Mouse (Mus musculus) frontal cortex, adult 2 months (tissue): ENCODE measurements around the gene Uggt1. TPM values are rescaled to one million over a fixed set of nuclear protein-coding genes. Genes with fewer than 3 reads are reported as not detected.

Source experiments
- DNase-seq, 2 experiments: peaks; one replicate each; pipeline ENCODE4 v3.0.0; 2022; ENCODE audit warnings: low spot score in 1 of 2; ENCODE audit errors: extremely low spot score in 1 of 2
- polyA plus RNA-seq: library from polyadenylated mRNA; depleted of rRNA; stranded (reverse); fragments of >200 nt; gene quantifications from 2 replicates; pipeline ENCODE4 v1.2.3, GENCODE M21; 2012; rRNA removed

Gene Uggt1
- polyA plus RNA-seq: 23.4 and 25.2 TPM in 2 replicates

DNA sequence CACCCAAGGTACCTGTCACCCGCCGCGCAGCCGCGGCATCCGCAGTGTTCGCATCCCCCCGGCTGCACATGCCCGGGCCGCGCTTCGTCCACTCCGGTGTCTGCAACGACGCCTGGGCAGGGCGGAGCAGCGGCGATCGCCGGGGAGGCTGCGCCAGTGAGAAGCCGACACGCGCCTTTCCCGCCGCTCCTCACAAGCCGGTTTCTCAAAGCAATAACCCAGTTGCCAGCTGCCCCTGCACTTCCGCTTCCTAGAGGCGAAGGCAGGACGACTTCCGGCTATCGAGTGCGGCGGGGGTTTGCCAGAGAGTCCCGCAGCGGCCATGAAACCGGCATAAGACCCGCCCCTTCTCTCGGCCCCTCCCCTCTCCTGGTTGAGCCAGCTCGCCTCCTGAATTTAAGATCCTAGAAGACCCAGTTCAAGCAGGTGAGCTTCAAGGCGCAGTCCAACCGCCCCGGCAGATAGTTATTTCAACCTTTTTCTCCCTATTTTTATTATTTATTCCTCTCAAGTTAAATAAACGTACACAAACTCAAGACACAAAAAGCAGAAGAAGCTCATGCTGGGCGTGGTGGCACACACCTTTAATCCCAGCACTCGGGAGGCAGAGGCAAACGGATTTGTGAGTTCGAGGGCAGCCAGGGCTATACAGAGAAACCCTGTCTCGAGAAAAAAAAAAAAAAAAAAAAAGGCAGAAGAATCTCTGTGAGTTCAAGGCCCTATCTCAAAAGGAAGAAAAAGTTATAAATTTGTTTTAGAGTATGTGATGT is at the start of gene Uggt1:
Uggt1 (minus strand) TSS at position 663 of the 770 bp plus-strand sequence.
- peak; percentile 89 to 96 for DNase-seq

DNA sequence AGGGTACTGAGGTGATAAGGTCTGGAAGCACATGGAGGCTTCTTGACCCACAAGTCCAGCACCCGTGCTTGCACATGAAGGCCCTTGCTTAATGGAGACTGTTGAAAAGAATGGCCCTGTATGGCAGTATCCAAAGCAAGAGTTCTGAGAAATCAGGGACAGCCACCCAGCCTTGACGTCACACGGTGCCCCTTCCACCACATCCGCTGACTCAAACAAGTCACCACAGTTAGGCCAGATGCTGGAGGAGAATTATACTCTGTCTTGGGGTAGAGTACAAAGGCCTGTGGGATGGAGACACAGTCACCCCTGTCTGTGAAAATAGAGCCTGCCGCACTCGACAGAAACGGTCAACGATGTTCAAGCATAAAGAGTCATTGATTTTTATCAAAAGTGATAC is 49.0 kb upstream of the Uggt1 start:
- no peak for DNase-seq

DNA sequence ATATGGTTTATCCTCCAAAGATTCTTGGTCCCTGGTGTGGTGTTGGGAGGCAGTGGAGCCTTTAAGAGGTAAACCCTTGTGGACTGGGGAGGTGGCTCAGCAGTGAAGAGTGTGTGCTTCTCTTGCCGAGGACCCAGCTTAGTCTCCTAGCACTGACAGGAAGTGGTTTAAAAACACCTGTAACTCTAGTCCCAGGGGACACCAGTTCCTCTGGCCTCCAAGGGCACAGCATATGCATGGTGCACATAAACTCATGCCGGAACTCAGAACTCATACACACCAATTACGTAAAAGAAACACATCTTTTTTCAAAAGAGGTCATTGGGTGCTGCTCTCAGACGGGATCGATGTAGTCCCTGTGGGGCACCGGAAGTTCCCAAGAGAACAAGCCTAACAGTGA is 37.3 kb upstream of the Uggt1 start:
- no peak for DNase-seq

DNA sequence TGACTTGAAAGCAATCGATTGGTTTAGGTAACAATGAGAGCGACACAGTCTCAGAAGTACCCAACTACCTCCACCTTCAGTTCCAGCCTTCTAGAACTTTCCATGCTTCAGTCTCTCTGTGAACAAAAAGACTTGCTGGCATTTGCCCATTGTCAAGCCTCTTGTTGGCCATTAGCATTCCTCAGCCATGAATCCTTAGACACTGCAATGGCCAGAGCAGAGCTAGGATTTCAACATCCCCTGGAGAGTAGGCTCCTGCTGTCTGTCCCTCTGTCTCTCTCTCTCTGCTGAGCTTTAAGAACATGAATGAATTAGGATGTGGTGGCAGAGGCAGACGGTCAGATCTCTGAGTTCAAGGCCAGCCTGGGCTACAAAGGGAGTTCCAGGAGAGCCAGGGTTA is 36.4 kb upstream of the Uggt1 start:
- DNase-seq: no peak

DNA sequence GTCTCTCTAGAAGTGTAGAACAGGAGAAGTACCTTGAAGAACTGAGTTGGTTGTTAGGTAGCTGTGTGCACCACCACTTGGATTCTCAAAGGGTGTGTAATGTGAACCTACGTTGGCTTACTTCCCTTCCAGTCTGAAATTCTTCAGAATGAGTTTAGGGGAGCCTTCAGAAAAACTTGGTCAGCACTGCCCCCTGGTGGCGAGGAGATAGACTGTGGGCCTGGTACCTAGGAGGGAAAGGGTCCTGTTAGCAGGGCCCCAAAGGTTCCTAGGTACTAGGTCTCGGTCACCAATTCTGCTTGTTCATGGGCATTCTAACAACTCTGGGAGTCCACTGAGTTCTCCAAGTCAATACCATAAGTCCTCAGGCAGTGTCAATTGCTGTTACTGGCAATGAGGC is 34.7 kb upstream of the Uggt1 start:
- DNase-seq: peak in 1 of 2 experiments; percentile 91

DNA sequence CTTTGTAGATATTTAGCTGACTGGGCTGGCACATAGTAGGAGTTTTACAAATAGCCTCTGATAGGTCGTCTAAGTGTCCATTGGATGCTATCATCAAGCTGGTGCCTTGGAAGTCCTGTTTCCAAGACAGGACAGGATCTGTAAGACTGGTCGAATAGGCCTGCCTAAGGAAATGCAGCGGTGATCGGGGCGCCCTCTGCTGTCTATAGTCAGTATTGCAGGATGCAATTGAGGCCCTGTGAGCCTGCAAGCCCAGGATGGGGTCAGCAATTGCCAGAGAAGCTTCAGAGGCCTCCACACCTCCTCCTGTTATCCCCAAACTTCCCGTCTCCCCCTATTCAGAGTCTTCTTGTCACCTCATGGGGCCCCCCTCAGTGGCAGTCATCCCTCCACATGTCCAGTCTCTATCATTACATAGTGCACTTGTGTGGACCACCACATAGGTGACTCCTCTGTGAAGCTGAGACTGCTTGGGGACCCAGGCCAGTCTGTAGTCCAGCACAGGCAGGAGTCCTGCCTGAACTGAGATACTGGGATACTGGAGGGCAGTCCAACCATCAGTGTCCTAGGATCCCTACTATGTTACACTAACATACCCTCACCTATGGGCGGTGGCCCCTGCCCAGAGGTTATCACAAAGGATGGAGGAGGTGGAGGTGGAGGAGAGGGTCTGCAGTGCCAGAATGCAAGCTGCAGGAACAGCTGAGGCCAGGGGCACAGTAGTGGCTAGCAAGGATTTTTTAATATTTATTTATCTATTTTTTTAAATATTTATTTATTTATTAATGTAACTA is 32.9 kb upstream of the Uggt1 start:
- DNase-seq: peak in 1 of 2 experiments; percentile 82

DNA sequence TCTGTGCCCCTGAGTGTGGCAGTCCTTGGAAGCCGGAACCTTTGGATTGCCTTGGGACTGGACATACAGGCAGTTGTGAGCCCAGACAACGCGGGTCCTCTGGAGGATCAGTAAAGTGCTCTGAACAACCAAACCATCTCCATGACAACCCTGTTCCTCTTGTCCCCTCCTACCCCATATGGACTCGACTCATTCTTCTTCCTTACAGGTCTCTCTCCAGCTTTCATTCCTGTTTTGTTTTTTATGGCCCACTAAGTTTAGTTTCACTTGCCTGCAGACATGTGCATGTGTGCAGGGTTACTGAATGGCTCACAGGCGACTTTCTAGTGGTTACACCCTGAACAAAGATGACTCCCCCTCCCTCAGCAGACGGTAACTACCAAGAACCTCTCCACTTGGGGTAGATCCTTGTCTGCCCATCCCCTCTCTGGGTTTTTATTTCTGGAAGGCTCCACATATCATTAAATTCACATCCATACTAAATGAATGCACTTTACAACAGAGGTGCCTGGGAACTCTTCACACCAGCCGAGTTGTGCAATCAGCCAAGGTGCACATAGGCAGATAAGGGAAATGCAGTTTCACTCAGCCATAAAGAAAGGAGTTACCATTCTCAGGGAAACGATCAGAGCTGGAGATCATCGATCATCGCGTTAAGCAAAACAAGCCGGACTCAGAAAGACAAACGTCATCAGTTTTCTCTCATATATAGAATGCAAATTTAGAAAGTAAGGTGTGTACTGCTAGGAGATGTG is 31.3 kb upstream of the Uggt1 start:
- DNase-seq: no peak

DNA sequence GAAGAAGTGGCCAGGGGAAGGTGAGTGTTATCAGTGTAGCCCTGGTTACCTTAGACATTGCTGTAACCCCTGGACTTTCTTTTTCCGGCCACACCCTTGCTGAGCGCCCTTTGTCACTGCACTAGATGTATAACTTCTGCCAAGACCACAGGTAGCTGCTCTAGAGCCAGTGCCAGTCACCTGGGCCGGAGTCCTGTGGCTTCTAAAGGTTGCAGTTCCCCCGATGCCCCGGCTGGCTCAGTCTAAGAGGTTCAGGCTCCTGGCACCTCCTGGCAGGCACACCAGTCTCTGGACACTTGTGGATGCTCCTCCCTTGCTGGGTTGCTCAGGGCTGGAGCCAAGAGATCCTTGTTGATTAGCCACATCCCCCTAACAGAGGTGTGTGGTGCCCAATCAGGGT is 29.9 kb upstream of the Uggt1 start, which contains the start of gene Neurl3:
Neurl3 (minus strand) TSS at position 225 of the 400 bp plus-strand sequence.
- DNase-seq: no peak

DNA sequence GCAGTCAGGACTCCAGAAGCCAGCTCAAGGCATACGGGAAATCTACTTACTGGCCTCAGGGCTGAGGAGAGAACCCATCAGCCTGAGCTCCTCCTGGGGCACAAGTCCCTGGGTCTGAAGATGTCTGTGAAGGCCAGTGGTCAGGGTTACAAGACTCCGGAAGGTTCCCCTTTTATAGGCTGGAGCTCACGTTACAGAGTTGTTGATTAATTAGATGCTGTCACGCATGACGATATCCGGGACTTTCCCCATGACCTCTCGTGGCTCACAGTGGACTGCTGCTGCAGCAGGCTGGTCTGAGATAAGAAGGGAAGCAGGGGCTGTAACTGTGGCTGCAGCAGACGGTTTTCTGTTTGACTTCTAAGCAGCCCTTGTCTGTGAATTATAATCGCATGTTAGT is 28.8 kb upstream of the Uggt1 start:
- DNase-seq: no peak

DNA sequence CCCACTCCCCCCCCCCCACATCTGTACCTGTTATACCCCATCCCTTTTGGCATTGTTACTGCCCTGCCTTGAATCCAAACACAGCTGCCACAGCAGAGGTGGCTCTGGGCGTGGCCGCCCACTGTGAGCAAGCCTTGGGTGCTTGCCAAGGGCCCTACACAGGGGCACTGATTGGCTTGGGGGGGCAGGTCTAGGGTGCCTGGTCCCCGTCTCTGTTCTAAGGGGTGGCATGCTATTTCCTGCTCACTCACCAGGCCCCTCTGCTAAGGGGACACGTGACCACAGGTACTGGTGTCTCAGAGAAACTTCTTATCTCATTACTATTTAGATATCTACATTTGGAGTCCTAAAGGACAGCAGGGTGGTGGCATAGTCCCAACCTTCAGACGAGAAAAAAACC is 28.0 kb upstream of the Uggt1 start:
- DNase-seq: no peak

DNA sequence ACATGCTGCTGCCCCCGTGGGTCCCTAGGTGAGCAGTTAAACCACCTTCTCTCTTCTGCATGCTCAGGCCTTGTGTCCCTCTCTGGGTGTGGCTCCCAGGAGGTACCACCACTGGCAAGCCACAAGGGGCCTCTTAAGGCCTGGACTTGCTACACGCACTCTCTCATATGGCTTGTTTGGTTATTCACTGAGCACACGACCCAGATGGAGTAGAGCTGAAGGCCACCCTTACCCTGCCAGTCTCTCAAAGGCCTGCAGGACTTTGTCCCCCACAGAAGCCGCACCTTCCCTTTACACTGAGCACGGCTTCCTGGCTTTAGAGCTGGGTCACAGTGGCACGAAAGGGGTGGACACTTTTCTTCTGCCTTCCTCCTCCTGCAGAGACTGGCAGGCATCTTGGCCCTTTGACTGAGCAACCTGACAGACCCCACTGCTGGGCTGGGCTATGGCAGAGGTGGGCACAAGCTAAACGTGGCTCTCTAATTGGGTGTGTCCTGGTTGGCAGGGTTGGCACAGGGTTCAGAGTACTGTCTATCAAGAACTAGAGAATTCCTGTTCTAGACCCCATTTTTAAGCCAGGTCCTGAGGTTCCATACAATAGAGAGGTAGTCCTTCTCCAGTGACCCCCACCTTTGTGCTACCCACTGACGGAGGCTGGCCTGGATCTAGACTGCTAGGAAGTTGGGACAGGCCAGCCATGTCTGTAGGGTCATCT is 27.2 kb upstream of the Uggt1 start:
- no peak for DNase-seq

DNA sequence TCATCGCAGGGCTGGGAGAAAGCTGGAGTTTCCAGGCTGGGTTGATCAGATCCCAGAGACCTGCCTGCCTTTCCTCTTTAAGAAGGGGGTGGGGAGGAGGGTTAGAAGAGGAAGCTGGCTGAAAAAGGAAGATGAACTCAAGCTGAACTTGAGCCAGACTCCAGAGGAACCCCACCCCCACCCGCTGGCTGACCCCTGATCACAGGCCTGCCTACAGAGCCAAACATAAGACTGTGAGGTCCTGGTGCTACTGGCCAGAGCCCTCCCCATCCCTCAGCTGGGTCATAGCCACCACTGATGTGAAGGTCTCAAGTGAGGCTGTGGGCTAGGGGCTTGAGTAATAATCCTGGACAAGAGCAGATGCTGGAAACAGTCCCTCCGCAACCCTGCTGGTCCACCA is 26.1 kb upstream of the Uggt1 start:
- no peak for DNase-seq

DNA sequence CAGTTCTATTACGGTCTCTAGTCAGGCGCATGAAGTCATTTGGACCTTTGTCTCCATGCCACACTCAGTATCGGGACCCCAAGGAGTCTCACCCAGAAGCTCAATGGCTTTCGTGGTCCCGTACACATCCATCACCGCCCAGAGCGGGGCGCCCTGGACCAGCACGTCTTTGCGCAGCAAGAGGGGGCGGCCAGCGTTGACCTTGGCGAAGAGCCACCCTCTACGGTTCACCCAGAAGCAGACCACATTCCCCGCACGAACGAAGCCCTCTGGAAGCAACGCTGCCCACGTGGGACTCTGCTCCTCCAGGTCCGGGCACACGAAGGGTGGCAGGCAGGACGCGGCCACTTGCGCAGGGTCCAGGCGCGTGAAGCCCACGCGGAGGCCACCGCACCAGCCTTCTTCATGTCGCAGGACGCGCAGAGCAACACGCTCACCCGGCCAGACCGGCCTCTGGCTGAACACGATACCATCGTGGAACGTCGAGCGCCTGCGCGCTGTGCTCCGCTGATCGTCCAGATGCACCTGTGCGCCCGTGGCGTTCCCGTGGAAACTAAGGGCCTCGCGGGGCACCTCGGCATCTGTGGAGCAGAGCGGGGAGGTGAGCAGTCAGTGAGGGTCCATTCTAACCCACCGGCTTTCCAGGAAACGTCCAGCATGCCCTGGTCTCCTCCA is 24.7 kb upstream of the Uggt1 start:
- no peak for DNase-seq

DNA sequence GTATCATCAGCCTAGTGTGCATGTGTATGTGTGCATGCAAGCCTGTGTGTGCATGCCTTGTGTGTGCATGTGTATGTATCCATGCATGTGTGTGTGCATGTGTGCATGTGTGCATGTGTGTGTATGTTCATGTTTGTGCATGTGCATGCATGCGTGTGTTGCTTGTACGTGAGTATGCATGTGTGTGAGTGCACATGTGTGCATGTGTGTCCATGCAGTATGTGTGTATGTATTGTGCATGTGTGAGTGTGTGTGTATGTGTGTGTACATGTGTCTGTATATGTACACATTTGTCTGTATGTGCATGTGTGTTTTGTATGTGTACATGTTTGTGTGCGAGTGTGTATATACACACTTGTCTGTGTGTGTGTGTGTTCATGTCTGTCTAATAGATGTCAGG is 23.1 kb upstream of the Uggt1 start:
- DNase-seq: no peak

DNA sequence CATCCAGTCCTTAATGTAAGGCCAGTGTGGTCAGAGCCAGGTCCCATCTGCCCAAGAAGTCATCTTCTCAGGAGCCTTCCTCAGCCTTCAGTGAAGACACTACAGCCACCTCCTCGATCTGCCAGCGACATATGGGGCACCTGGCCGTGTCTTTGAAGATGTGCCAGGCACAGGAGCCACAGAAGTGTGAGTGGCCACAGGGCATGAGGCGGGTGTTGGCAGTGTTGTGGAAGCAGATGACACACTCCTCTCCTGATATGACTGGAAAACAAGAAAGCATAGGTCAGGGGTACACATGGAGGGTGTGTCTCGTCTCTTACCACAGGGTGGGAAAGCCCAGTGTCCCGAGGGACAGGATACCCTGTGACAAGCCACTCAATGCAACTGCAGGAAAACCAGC is 21.8 kb upstream of the Uggt1 start:
- DNase-seq: no peak

DNA sequence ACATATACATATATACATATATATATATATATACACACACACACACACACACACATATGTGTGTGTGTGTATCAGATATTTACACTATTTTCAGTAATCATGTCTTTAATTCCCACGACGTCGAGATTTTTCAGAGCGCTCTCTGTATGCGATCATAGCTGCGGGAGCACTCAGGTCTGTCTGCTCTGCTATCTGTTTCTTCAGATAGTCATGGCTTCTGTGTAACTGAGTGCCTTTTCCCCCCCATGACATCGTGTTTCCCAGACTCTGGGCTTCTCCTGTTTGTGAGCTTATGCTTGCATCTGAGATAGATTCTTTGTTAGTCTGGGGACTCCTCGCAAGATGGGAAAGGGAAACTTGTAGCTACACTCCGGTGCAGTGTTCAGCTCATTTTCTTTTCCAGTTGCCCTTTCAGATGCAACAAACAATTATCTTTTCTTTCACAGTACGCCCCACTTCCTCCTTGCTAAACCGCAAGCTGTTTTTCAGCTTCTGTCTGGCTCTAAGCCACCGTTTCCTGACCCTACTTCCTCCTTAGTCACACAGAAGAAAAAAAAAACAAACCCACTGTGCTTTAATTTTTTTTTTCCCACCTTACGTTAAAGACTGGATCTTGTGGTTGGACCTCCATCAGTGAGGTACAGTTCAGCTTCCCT is 19.4 kb upstream of the Uggt1 start:
- peak in 1 of 2 experiments; percentile 18 for DNase-seq

DNA sequence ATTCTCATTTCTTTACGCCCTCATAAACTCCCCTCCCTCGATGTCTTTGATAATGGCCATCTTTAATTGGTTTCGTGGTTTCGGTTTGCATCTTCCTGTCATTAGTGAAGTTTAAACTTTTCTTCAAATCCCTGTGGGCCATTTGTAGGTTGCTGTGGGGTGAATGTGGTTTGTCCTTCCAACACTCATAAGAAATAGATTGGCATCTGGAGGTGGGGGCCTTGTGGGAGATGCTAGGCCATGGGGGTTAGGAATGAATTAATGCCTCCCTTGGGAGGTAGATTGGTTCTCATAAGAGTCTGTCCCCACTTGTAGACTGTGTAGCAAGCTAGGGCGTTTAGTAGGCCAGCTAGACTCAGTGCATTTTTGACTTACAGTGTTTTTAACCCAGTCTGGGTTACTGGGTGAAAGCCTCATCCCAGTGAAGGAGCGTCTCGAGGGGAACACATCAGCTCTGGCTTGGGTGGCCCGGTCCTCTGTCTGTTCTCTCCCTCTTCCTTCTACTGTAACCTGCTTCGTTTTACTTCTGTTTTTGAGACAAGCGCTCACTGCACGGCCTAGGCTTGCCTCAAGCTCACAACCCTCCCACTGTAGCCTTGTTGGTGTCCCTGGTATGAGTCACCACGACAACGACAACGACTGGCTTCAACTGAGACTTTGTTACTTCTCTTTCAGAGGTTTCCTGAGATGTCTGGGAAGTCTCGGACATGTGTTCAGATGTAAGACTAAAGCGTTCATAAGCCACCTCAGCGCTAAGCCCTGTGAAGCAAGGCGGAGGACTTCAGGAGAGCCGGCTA is 17.4 kb upstream of the Uggt1 start:
- DNase-seq: no peak

DNA sequence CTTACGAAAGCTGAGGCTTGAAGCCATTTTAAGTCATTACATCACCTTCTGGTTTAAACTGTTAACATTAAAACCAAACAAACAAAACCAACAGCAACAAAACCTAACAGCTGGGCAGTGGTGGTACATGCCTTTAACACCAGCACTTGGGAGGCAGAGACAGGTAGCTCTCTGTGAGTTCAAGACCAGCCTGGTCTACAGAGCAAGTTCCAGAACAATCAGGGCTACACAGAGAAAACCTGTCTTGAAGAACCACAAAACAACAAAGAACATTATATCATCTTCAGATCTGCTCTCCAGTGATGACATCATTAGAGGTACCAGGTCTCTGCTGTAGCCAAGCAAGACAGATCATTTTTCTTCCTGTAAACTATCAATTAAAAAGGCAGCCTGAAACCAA is 15.9 kb upstream of the Uggt1 start:
- DNase-seq: no peak

DNA sequence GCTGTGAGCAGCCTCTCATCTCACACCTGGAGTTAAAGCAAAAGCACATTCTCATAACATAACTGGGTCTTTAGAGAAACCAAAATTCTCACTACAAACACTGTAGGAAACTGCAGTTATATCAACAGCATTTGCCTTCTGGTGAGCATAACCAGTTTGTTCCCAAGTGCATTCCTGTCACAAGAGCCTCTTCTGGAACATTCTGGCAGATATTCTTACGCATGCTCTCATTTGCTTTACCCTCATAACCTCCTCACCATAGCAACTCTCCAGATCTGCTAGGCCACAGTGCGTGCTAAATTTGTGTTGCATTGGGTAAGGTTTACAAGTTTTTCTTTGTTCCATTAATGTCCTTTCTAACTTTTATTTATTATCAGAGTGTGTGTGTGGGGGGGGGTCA is 14.8 kb upstream of the Uggt1 start:
- DNase-seq: no peak
